Mouse (Mus musculus): Measurements from ENCODE around the gene Mucl3. TPM values are rescaled to one million over a fixed set of nuclear protein-coding genes. Genes with fewer than 3 reads are reported as not detected.

Mucl3 gene
- polyA plus RNA-seq, 1 experiment from 2014 or later = not detected

GRCm38 (mm10) chr17:35601249-35601648 lies 42.2 kb downstream of the Mucl3 start, which contains the start of gene Sfta2:
Sfta2 (plus strand) TSS chr17:35601549.
- WGBS = 63% methylated on average over 2 of the region's 2 CpGs
- Histone ChIP-seq H3K9me3 (ENCODE audit: control insufficient read depth, low read length) (no peaks in the 10 kb centered on the region), H3K27me3 (ENCODE audit: control insufficient read depth, insufficient read depth, low read length) (no peaks in the 10 kb centered on the region), H3K36me3 (ENCODE audit: control insufficient read depth, insufficient read depth, low read length) (no peaks in the 10 kb centered on the region), H3K4me3 (ENCODE audit: low read depth, low read length) (no peak within 1 kb of the TSS), H3K4me2 (ENCODE audit: low read depth, low read length) (no peak within 1 kb of the TSS), H3K9ac (replicated peaks; ENCODE audit: low read depth, low read length) (no peak within 1 kb of the TSS), H3K4me1 (ENCODE audit: control insufficient read depth, insufficient read depth, low read length) (no peaks in the 10 kb centered on the region), H3K27ac (ENCODE audit: low read depth, low read length) (no peak within 1 kb of the TSS)
- no peak for ATAC-seq (ENCODE audit: low read depth)

GRCm38 (mm10) chr17:35597399-35597798 lies 46.1 kb downstream of the Mucl3 start:
- WGBS = 95% methylated on average over 3 of the region's 3 CpGs
- ATAC-seq (ENCODE audit: low read depth) = no peak
- Histone ChIP-seq H3K4me3 (ENCODE audit: low read depth, low read length) (no peak overlapping the region), H3K36me3 (ENCODE audit: control insufficient read depth, insufficient read depth, low read length) (no peaks in the 10 kb centered on the region), H3K27me3 (ENCODE audit: control insufficient read depth, insufficient read depth, low read length) (no peaks in the 10 kb centered on the region), H3K27ac (ENCODE audit: low read depth, low read length) (no peak overlapping the region), H3K9ac (replicated peaks; ENCODE audit: low read depth, low read length) (no peak overlapping the region), H3K4me2 (ENCODE audit: low read depth, low read length) (no peak overlapping the region), H3K4me1 (ENCODE audit: control insufficient read depth, insufficient read depth, low read length) (no peaks in the 10 kb centered on the region), H3K9me3 (ENCODE audit: control insufficient read depth, low read length) (no peaks in the 10 kb centered on the region)

- Histone ChIP-seq H3K27ac (ENCODE audit: low read depth, low read length) (no peak overlapping the region), H3K9ac (replicated peaks; ENCODE audit: low read depth, low read length) (no peak overlapping the region), H3K4me1 (ENCODE audit: control insufficient read depth, insufficient read depth, low read length) (no peaks in the 10 kb centered on the region), H3K4me3 (ENCODE audit: low read depth, low read length) (no peak overlapping the region), H3K36me3 (ENCODE audit: control insufficient read depth, insufficient read depth, low read length) (no peaks in the 10 kb centered on the region), H3K27me3 (ENCODE audit: control insufficient read depth, insufficient read depth, low read length) (no peaks in the 10 kb centered on the region), H3K9me3 (ENCODE audit: control insufficient read depth, low read length) (no peaks in the 10 kb centered on the region), H3K4me2 (ENCODE audit: low read depth, low read length) (no peak overlapping the region)
- WGBS = 89% methylated on average over 7 of the region's 7 CpGs
- no peak for ATAC-seq (ENCODE audit: low read depth)
Observed at GRCm38 (mm10) chr17:35594456-35594855, 49.0 kb downstream of the Mucl3 start.

GRCm38 (mm10) chr17:35593786-35594185 lies 49.7 kb downstream of the Mucl3 start:
- 39% methylated on average over 4 of the region's 4 CpGs for WGBS
- no peak overlapping the region for H3K4me2 ChIP-seq (ENCODE audit: low read depth, low read length)
- H3K27ac ChIP-seq (ENCODE audit: low read depth, low read length) = no peak overlapping the region
- no peak for ATAC-seq (ENCODE audit: low read depth)
- H3K4me1 ChIP-seq (ENCODE audit: control insufficient read depth, insufficient read depth, low read length) = no peaks in the 10 kb centered on the region
- H3K36me3 ChIP-seq (ENCODE audit: control insufficient read depth, insufficient read depth, low read length) = no peaks in the 10 kb centered on the region
- H3K27me3 ChIP-seq (ENCODE audit: control insufficient read depth, insufficient read depth, low read length) = no peaks in the 10 kb centered on the region
- no peak overlapping the region for H3K4me3 ChIP-seq (ENCODE audit: low read depth, low read length)
- H3K9ac ChIP-seq (replicated peaks; ENCODE audit: low read depth, low read length) = no peak overlapping the region
- H3K9me3 ChIP-seq (ENCODE audit: control insufficient read depth, low read length) = no peaks in the 10 kb centered on the region

- Histone ChIP-seq H3K4me1 (ENCODE audit: control insufficient read depth, insufficient read depth, low read length) (no peaks in the 10 kb centered on the region), H3K36me3 (ENCODE audit: control insufficient read depth, insufficient read depth, low read length) (no peaks in the 10 kb centered on the region), H3K27ac (ENCODE audit: low read depth, low read length) (no peak overlapping the region), H3K9me3 (ENCODE audit: control insufficient read depth, low read length) (no peaks in the 10 kb centered on the region), H3K4me3 (ENCODE audit: low read depth, low read length) (no peak overlapping the region), H3K9ac (replicated peaks; ENCODE audit: low read depth, low read length) (no peak overlapping the region), H3K27me3 (ENCODE audit: control insufficient read depth, insufficient read depth, low read length) (no peaks in the 10 kb centered on the region), H3K4me2 (ENCODE audit: low read depth, low read length) (no peak overlapping the region)
- no peak for ATAC-seq (ENCODE audit: low read depth)
- WGBS = 91% methylated on average over 9 of the region's 9 CpGs
Observed at GRCm38 (mm10) chr17:35592131-35592530, 51.4 kb downstream of the Mucl3 start.

- H3K27ac ChIP-seq (ENCODE audit: low read depth, low read length) = no peak overlapping the region
- 92% methylated on average over 15 of the region's 15 CpGs for WGBS
- no peak overlapping the region for H3K4me3 ChIP-seq (ENCODE audit: low read depth, low read length)
- ATAC-seq (ENCODE audit: low read depth) = no peak
- no peaks in the 10 kb centered on the region for H3K27me3 ChIP-seq (ENCODE audit: control insufficient read depth, insufficient read depth, low read length)
- no peak overlapping the region for H3K9ac ChIP-seq (replicated peaks; ENCODE audit: low read depth, low read length)
- no peaks in the 10 kb centered on the region for H3K9me3 ChIP-seq (ENCODE audit: control insufficient read depth, low read length)
- H3K36me3 ChIP-seq (ENCODE audit: control insufficient read depth, insufficient read depth, low read length) = no peaks in the 10 kb centered on the region
- no peak overlapping the region for H3K4me2 ChIP-seq (ENCODE audit: low read depth, low read length)
- H3K4me1 ChIP-seq (ENCODE audit: control insufficient read depth, insufficient read depth, low read length) = no peaks in the 10 kb centered on the region
Observed at GRCm38 (mm10) chr17:35591731-35592130, 51.8 kb downstream of the Mucl3 start.

GRCm38 (mm10) chr17:35591219-35591578 lies 52.3 kb downstream of the Mucl3 start:
- Histone ChIP-seq H3K4me1 (ENCODE audit: control insufficient read depth, insufficient read depth, low read length) (no peaks in the 10 kb centered on the region), H3K27ac (ENCODE audit: low read depth, low read length) (no peak overlapping the region; the same call in 1 of the 2 replicates), H3K36me3 (ENCODE audit: control insufficient read depth, insufficient read depth, low read length) (no peaks in the 10 kb centered on the region), H3K27me3 (ENCODE audit: control insufficient read depth, insufficient read depth, low read length) (no peaks in the 10 kb centered on the region), H3K4me2 (ENCODE audit: low read depth, low read length) (no peak overlapping the region), H3K4me3 (ENCODE audit: low read depth, low read length) (no peak overlapping the region), H3K9me3 (ENCODE audit: control insufficient read depth, low read length) (no peaks in the 10 kb centered on the region), H3K9ac (replicated peaks; ENCODE audit: low read depth, low read length) (no peak overlapping the region)
- ATAC-seq (ENCODE audit: low read depth) = 0 out of 2 replicates have a peak, but pooled peaks have one; percentile 65
- WGBS = 55% methylated on average over 7 of the region's 7 CpGs

- no peaks in the 10 kb centered on the region for H3K27me3 ChIP-seq (ENCODE audit: control insufficient read depth, insufficient read depth, low read length)
- peak; percentile 82; the same call in 1 of the 2 replicates for ATAC-seq (ENCODE audit: low read depth)
- no peaks in the 10 kb centered on the region for H3K4me1 ChIP-seq (ENCODE audit: control insufficient read depth, insufficient read depth, low read length)
- H3K4me2 ChIP-seq (ENCODE audit: low read depth, low read length) = no peak overlapping the region
- no peak overlapping the region; the same call in 1 of the 2 replicates for H3K27ac ChIP-seq (ENCODE audit: low read depth, low read length)
- no peak overlapping the region for H3K9ac ChIP-seq (replicated peaks; ENCODE audit: low read depth, low read length)
- H3K4me3 ChIP-seq (ENCODE audit: low read depth, low read length) = no peak overlapping the region
- no peaks in the 10 kb centered on the region for H3K9me3 ChIP-seq (ENCODE audit: control insufficient read depth, low read length)
- no peaks in the 10 kb centered on the region for H3K36me3 ChIP-seq (ENCODE audit: control insufficient read depth, insufficient read depth, low read length)
- WGBS = 49% methylated on average over 21 of the region's 21 CpGs
Observed at GRCm38 (mm10) chr17:35590410-35591218, 52.9 kb downstream of the Mucl3 start.

- H3K9me3 ChIP-seq (ENCODE audit: control insufficient read depth, low read length) = no peaks in the 10 kb centered on the region
- H3K36me3 ChIP-seq (ENCODE audit: control insufficient read depth, insufficient read depth, low read length) = no peaks in the 10 kb centered on the region
- ATAC-seq (ENCODE audit: low read depth) = no peak
- no peak overlapping the region for H3K4me3 ChIP-seq (ENCODE audit: low read depth, low read length)
- H3K4me1 ChIP-seq (ENCODE audit: control insufficient read depth, insufficient read depth, low read length) = no peaks in the 10 kb centered on the region
- H3K4me2 ChIP-seq (ENCODE audit: low read depth, low read length) = no peak overlapping the region
- H3K27ac ChIP-seq (ENCODE audit: low read depth, low read length) = no peak overlapping the region
- H3K27me3 ChIP-seq (ENCODE audit: control insufficient read depth, insufficient read depth, low read length) = no peaks in the 10 kb centered on the region
- H3K9ac ChIP-seq (replicated peaks; ENCODE audit: low read depth, low read length) = no peak overlapping the region
- 38% methylated on average over 4 of the region's 4 CpGs for WGBS
Observed at GRCm38 (mm10) chr17:35588387-35588786, 55.1 kb downstream of the Mucl3 start.

All from neural tube, embryonic 14.5 days (tissue).